Mouse (Mus musculus): ENCODE measurements around the gene T2. TPM values are rescaled to one million over a fixed set of nuclear protein-coding genes. Genes with fewer than 3 reads are reported as not detected.

Gene T2
- polyA plus RNA-seq, 1 experiment from 2014 or later = 0.96 TPM

DNA sequence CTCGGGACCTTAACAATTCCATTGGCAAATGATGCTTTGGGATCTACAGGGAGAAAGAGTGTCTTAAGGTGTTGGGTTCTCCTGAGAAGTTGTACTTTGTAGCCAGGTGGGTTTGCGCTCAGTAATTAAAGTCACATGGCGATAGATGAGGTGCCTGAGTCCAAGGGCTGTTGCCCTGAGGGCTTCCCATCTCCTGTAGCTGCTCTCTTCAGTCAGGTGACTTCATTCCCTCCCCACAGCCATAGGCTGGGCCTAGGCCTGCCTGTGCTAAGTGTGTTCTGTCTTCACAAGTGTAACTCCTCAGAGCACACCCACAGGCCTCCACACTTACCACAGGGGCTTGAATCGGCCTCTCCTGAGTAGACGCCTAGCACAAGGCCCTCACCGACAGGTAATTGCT, 1.7 kb downstream of the T2 start:
- no peaks in the 10 kb centered on the region for H3K36me3 ChIP-seq (ENCODE audit: control insufficient read depth, insufficient read depth, low read length)
- no peaks in the 10 kb centered on the region for H3K27me3 ChIP-seq (ENCODE audit: control insufficient read depth, insufficient read depth, low read length)
- H3K4me2 ChIP-seq (ENCODE audit: low read depth, low read length) = no peak overlapping the region
- no peak for ATAC-seq (ENCODE audit: low read depth)
- H3K27ac ChIP-seq (ENCODE audit: low read depth, low read length) = no peak overlapping the region
- no peak overlapping the region for H3K4me3 ChIP-seq (ENCODE audit: low read depth, low read length)
- H3K9me3 ChIP-seq (ENCODE audit: control insufficient read depth, low read length) = no peaks in the 10 kb centered on the region
- no peaks in the 10 kb centered on the region for H3K4me1 ChIP-seq (ENCODE audit: control insufficient read depth, insufficient read depth, low read length)
- WGBS = 95% methylated on average over 6 of the region's 6 CpGs
- no peak overlapping the region for H3K9ac ChIP-seq (replicated peaks; ENCODE audit: low read depth, low read length)

DNA sequence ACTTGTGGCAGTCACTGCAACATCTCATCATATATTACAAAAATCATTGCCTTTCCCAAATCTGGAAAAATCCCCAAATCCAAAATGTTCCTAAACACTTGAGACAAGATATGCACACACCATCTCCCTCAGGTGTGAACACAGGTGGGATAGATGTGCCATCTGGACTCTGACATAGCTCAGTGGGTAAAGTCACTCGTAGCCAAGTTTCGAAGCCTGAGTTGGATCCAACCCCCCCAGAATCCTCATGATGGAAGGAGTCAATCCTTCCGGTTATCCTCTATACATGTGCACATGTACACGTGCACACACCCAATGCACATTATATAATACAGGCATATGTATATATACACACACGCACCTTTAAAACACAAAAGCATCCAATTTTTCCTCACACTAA, 5.1 kb downstream of the T2 start:
- ATAC-seq (ENCODE audit: low read depth) = no peak
- Histone ChIP-seq H3K4me3 (ENCODE audit: low read depth, low read length) (no peak overlapping the region), H3K9me3 (ENCODE audit: control insufficient read depth, low read length) (no peaks in the 10 kb centered on the region), H3K36me3 (ENCODE audit: control insufficient read depth, insufficient read depth, low read length) (no peaks in the 10 kb centered on the region), H3K9ac (replicated peaks; ENCODE audit: low read depth, low read length) (no peak overlapping the region), H3K4me1 (ENCODE audit: control insufficient read depth, insufficient read depth, low read length) (no peaks in the 10 kb centered on the region), H3K27me3 (ENCODE audit: control insufficient read depth, insufficient read depth, low read length) (no peaks in the 10 kb centered on the region; the same call in 1 of the 2 replicates), H3K27ac (ENCODE audit: low read depth, low read length) (no peak overlapping the region), H3K4me2 (ENCODE audit: low read depth, low read length) (no peak overlapping the region)
- 89% methylated on average over 5 of the region's 5 CpGs for WGBS

DNA sequence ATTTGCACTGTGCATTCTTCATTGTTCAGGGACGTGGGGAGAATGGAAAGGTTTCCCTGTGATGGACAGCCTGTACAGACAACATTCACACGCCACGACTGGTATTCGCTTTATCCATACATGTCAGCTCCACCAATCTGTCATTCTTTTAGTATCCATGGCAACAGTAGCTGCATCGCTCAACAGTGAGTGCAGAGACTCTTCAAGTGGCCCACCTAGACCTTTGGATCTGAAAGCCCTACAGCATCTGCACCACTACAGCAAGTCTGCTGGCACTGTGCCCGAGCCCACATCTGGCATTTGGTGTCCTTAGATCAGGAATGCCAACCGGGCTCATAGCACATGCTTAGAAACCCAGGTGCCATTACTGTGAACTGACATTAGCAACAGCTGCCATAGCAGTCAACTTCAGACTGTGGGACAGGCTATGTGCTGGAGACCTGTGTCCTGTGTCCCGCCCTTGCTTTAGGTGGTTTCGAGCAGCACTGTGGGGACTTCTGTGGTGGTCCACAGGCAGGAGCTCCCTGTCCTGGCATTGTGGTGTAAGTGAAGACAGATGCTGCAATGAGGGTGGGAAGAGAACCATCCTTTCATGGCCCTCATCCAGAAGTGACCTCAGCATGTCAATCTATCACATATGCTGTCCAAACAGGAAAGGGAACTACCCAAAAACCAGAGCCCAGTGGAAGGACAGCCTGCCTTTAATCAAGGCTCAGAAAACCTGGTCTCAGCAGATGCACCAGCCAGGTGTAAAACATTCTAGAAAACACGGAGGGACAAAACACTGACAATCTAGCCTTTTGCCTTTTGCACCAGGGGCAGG, 5.7 kb downstream of the T2 start:
- H3K4me2 ChIP-seq (ENCODE audit: low read depth, low read length) = no peak overlapping the region
- H3K27ac ChIP-seq (ENCODE audit: low read depth, low read length) = no peak overlapping the region
- H3K4me3 ChIP-seq (ENCODE audit: low read depth, low read length) = no peak overlapping the region
- ATAC-seq (ENCODE audit: low read depth) = peak; percentile 42; the same call in 1 of the 2 replicates
- H3K9ac ChIP-seq (replicated peaks; ENCODE audit: low read depth, low read length) = no peak overlapping the region
- H3K4me1 ChIP-seq (ENCODE audit: control insufficient read depth, insufficient read depth, low read length) = no peaks in the 10 kb centered on the region; the same call in 1 of the 2 replicates
- H3K36me3 ChIP-seq (ENCODE audit: control insufficient read depth, insufficient read depth, low read length) = no peaks in the 10 kb centered on the region
- H3K9me3 ChIP-seq (ENCODE audit: control insufficient read depth, low read length) = no peaks in the 10 kb centered on the region
- no peaks in the 10 kb centered on the region; the same call in 1 of the 2 replicates for H3K27me3 ChIP-seq (ENCODE audit: control insufficient read depth, insufficient read depth, low read length)
- 68% methylated on average over 10 of the region's 10 CpGs for WGBS

DNA sequence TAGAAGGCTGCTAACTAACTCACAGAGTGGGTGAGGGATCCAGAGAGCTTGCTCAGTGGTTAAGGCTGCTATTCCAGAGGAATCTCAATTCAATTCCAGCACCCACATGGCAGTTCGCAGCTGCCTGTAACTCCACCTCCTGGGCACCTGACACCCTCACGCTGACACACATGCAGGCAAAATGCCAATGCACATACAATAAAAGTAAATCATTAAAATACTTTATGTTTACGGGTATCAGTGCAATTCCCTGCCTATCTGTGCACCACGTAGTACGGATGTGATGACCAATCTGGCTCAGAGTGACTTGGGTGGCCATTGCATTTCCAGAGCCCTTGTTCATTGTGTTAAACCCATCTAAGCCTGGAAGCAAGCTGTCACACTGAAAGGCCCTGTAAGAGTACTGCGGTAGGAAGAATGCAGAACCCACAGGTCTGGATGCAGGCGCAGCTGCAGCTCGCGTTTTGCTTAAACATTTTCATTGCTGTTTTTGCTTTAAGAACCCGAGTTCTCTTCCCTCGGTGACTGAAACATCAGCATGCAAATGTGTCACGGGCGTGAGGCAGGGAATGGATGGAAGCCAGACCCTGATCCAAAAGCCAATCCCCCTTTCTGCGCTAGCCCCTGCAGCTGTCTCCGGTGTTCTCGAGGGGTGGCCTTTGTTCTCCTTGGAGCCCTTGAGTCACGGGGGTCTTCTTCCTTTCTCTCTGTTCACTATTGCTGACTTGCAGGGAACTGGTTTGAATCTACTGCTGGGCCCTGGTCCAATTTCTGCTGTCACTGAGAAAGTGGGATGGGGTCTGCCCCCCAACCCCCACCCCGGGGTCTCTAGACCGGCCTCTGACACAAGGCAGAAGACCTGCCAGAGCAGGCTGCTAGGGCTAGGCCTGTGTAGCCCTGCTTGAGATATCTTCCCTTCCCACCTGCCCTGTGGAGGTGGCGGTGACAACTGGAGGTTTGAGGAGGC, 12.0 kb downstream of the T2 start:
- Histone ChIP-seq H3K4me3 (ENCODE audit: low read depth, low read length) (no peak overlapping the region), H3K9ac (replicated peaks; ENCODE audit: low read depth, low read length) (peak overlapping the region; percentile 52), H3K36me3 (ENCODE audit: control insufficient read depth, insufficient read depth, low read length) (no peaks in the 10 kb centered on the region), H3K27me3 (ENCODE audit: control insufficient read depth, insufficient read depth, low read length) (no peaks in the 10 kb centered on the region; the same call in 1 of the 2 replicates), H3K27ac (ENCODE audit: low read depth, low read length) (peak overlapping the region; percentile 99), H3K4me1 (ENCODE audit: control insufficient read depth, insufficient read depth, low read length) (peaks cover 36% of the 10 kb centered on the region), H3K9me3 (ENCODE audit: control insufficient read depth, low read length) (no peaks in the 10 kb centered on the region), H3K4me2 (ENCODE audit: low read depth, low read length) (peak overlapping the region; percentile 39; the same call in 1 of the 2 replicates)
- WGBS = 6% methylated on average over 20 of the region's 20 CpGs
- peak; percentile 63 for ATAC-seq (ENCODE audit: low read depth)

DNA sequence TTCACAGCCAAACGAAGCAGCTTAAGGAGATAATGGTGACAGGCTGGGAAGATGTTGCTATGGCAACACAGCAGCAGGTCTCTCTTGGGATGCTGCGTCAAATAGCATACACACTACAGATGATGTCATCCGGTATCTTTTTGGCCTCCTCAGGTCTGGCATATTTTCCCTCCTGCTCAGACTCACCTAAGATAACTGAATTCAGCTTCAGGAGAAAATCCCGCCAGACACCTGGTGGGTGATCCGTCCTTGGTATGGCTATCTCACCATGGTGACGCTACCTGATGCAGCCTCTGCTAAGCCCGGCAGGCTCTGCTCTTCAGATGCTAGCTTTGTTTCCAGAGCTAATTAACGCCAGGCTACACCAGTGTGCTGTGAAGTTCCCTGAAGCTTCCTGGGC, 12.8 kb downstream of the T2 start:
- peak overlapping the region; percentile 99 for H3K27ac ChIP-seq (ENCODE audit: low read depth, low read length)
- no peaks in the 10 kb centered on the region for H3K27me3 ChIP-seq (ENCODE audit: control insufficient read depth, insufficient read depth, low read length)
- H3K4me2 ChIP-seq (ENCODE audit: low read depth, low read length) = peak overlapping the region; percentile 39; the same call in 1 of the 2 replicates
- H3K4me3 ChIP-seq (ENCODE audit: low read depth, low read length) = no peak overlapping the region
- WGBS = 8% methylated on average over 8 of the region's 8 CpGs
- H3K9me3 ChIP-seq (ENCODE audit: control insufficient read depth, low read length) = no peaks in the 10 kb centered on the region
- H3K36me3 ChIP-seq (ENCODE audit: control insufficient read depth, insufficient read depth, low read length) = no peaks in the 10 kb centered on the region
- peak; percentile 73 for ATAC-seq (ENCODE audit: low read depth)
- H3K4me1 ChIP-seq (ENCODE audit: control insufficient read depth, insufficient read depth, low read length) = peaks cover 42% of the 10 kb centered on the region
- peak overlapping the region; percentile 52 for H3K9ac ChIP-seq (replicated peaks; ENCODE audit: low read depth, low read length)

DNA sequence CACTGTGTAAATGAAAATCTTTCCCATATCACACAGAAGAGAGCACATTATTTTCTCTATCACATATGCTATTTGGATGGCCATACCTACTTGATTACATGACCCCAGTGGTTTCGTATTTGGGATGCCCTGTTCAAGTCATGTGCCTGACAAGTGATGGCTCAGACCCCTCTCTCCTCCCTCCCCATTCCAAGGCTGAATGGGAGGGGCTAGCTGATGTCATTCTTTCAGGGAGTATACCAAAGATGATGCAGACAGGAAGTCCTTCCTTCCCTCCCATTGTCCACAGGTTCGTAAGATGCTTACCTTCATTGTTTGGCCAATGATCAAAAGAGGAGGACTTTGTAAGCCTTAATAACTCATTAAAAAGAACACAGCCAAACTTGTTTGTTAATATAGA, 13.4 kb downstream of the T2 start:
- H3K4me3 ChIP-seq (ENCODE audit: low read depth, low read length) = no peak overlapping the region
- H3K36me3 ChIP-seq (ENCODE audit: control insufficient read depth, insufficient read depth, low read length) = no peaks in the 10 kb centered on the region
- peaks cover 42% of the 10 kb centered on the region for H3K4me1 ChIP-seq (ENCODE audit: control insufficient read depth, insufficient read depth, low read length)
- ATAC-seq (ENCODE audit: low read depth) = no peak
- H3K27ac ChIP-seq (ENCODE audit: low read depth, low read length) = peak overlapping the region; percentile 99
- peak overlapping the region; percentile 39; the same call in 1 of the 2 replicates for H3K4me2 ChIP-seq (ENCODE audit: low read depth, low read length)
- H3K27me3 ChIP-seq (ENCODE audit: control insufficient read depth, insufficient read depth, low read length) = no peaks in the 10 kb centered on the region
- H3K9me3 ChIP-seq (ENCODE audit: control insufficient read depth, low read length) = no peaks in the 10 kb centered on the region
- 38% methylated on average over 2 of the region's 2 CpGs for WGBS
- peak overlapping the region; percentile 52 for H3K9ac ChIP-seq (replicated peaks; ENCODE audit: low read depth, low read length)

DNA sequence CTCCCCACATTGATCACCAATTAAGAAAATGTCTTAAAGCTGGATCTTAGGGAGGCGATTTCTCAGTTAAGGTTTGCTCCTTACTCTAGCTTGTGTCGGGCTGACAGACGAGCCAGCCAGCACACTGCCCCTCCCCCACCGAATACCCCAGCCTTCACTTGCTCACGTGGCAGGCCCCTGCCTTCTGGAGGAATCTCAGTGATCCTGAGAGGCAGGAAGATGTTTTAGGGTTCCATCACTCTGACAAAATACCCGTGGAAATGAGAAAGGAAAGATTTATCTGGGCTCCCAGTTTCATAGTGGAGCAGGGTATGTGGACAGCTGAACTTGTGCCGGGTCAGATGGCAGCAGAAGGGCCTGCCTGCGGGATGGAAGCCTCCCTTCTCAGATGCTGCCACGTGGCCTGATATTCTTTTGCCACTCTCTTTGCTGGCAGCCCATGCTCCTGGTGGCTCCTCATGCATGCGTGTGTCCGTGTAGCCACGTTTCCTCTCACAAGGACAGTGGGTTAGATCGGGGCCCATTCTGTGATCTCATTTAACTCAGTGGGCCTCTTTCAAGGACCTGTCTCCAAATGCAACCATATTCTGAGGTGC, 14.9 kb downstream of the T2 start:
- no peaks in the 10 kb centered on the region for H3K9me3 ChIP-seq (ENCODE audit: control insufficient read depth, low read length)
- WGBS = 18% methylated on average over 13 of the region's 13 CpGs
- no peaks in the 10 kb centered on the region for H3K36me3 ChIP-seq (ENCODE audit: control insufficient read depth, insufficient read depth, low read length)
- H3K4me1 ChIP-seq (ENCODE audit: control insufficient read depth, insufficient read depth, low read length) = peaks cover 42% of the 10 kb centered on the region
- no peak overlapping the region for H3K4me2 ChIP-seq (ENCODE audit: low read depth, low read length)
- peak overlapping the region; percentile 93 for H3K27ac ChIP-seq (ENCODE audit: low read depth, low read length)
- ATAC-seq (ENCODE audit: low read depth) = no peak
- no peaks in the 10 kb centered on the region for H3K27me3 ChIP-seq (ENCODE audit: control insufficient read depth, insufficient read depth, low read length)
- no peak overlapping the region for H3K4me3 ChIP-seq (ENCODE audit: low read depth, low read length)
- H3K9ac ChIP-seq (replicated peaks; ENCODE audit: low read depth, low read length) = no peak overlapping the region; the same call in 1 of the 2 replicates

DNA sequence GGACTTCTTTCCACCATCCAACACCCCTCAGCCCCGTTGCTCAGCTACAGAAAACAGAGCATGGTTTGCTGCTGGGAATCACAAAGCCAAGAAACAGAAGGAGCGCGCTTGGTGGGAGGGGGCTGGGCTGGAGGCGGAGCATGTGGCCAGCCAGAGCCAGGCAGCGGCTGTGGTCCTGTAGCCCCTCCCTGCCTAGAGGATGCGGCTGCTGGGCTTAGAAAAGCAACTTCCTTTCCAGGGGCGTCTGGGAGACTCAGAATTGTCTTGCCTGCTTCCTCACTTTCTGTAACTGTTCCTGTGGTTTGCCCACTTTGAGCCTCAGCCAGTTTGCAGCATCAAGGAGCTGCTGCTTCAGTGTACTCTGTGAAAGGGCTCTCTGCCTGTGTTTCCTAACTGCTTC, 16.0 kb downstream of the T2 start:
- WGBS = 0% methylated on average over 7 of the region's 7 CpGs
- H3K9ac ChIP-seq (replicated peaks; ENCODE audit: low read depth, low read length) = peak overlapping the region; percentile 62
- peak overlapping the region; percentile 93 for H3K27ac ChIP-seq (ENCODE audit: low read depth, low read length)
- H3K4me3 ChIP-seq (ENCODE audit: low read depth, low read length) = peak overlapping the region; percentile 29
- no peaks in the 10 kb centered on the region for H3K36me3 ChIP-seq (ENCODE audit: control insufficient read depth, insufficient read depth, low read length)
- peak overlapping the region; percentile 66 for H3K4me2 ChIP-seq (ENCODE audit: low read depth, low read length)
- no peaks in the 10 kb centered on the region for H3K9me3 ChIP-seq (ENCODE audit: control insufficient read depth, low read length)
- ATAC-seq (ENCODE audit: low read depth) = peak; percentile 81
- no peaks in the 10 kb centered on the region for H3K27me3 ChIP-seq (ENCODE audit: control insufficient read depth, insufficient read depth, low read length)
- peaks cover 40% of the 10 kb centered on the region for H3K4me1 ChIP-seq (ENCODE audit: control insufficient read depth, insufficient read depth, low read length)
